Mouse (Mus musculus) liver, embryonic 14.5 days (tissue): ENCODE results near the gene Rsph1. TPM values are rescaled to one million over a fixed set of nuclear protein-coding genes. Genes with fewer than 3 reads are reported as not detected.

Source experiments
- ATAC-seq: fragments of 200-750 bp; cut with Nextera tagmentation; 2 replicates; pipeline ENCODE4 v1.8.0; 2017; ENCODE audit warnings: moderate number of reproducible peaks, mild to moderate bottlenecking, moderate library complexity; ENCODE audit not compliant: insufficient read depth
- DNase-seq, 3 experiments: peaks; one replicate each; pipeline ENCODE4 v3.0.0-alpha.2; 2012 to 2013; ENCODE audit warnings: low read depth in 3 of 3, low spot score in 3 of 3
- H3K27ac ChIP-seq: fragments of 300-500 bp; sonication (generic); 2 replicates; pipeline ENCODE4 v1.5.1; 2014; ENCODE audit warnings: moderate library complexity, mild to moderate bottlenecking, control low read depth, inconsistent platforms
- H3K27me3 ChIP-seq: fragments of 300-500 bp; sonication (generic); 2 replicates; pipeline ENCODE4 v1.6.1; 2014; ENCODE audit warnings: mild to moderate bottlenecking, low read length, moderate library complexity; ENCODE audit not compliant: control insufficient read depth, insufficient read depth
- H3K36me3 ChIP-seq: fragments of 300-500 bp; sonication (generic); replicated peaks from 2 replicates; pipeline ENCODE4 v1.6.1; 2014; ENCODE audit warnings: low read depth; ENCODE audit not compliant: control insufficient read depth, insufficient read depth
- H3K4me1 ChIP-seq, 2 experiments: fragments of 200-500 bp in 1 of 2; fragments of 300-500 bp in 1 of 2; sonication (generic) in 1 of 2; replicated peaks; 2 replicates each; pipeline ENCODE4 v1.6.1; 2012 to 2014; ENCODE audit warnings: antibody characterized with exemption in 1 of 2, inconsistent platforms in 1 of 2, low read length in 1 of 2; ENCODE audit not compliant: control insufficient read depth in 2 of 2, insufficient read depth in 2 of 2
- H3K4me2 ChIP-seq: fragments of 300-500 bp; sonication (generic); 2 replicates; pipeline ENCODE4 v1.6.1; 2014; ENCODE audit warnings: low read depth, mild to moderate bottlenecking, control low read depth, moderate library complexity
- H3K4me3 ChIP-seq, 2 experiments: fragments of 200-500 bp in 1 of 2; fragments of 300-500 bp in 1 of 2; sonication (generic) in 1 of 2; 2 replicates each; pipeline ENCODE4 v1.5.1; 2012 to 2014; ENCODE audit warnings: low read depth in 2 of 2, low read length in 2 of 2, mild to moderate bottlenecking in 2 of 2, control low read depth in 1 of 2, inconsistent platforms in 1 of 2, moderate library complexity in 1 of 2; ENCODE audit not compliant: insufficient read depth in 1 of 2
- H3K9ac ChIP-seq: fragments of 300-500 bp; sonication (generic); replicated peaks from 2 replicates; pipeline ENCODE4 v1.6.1; 2014; ENCODE audit warnings: mild to moderate bottlenecking, control low read depth, moderate library complexity
- H3K9me3 ChIP-seq: fragments of 300-500 bp; sonication (generic); 2 replicates; pipeline ENCODE4 v1.6.1; 2016; ENCODE audit warnings: low read length, mixed read lengths; ENCODE audit not compliant: control insufficient read depth
- CTCF ChIP-seq: IDR thresholded peaks from 2 replicates; pipeline ENCODE4 v1.5.1; 2016; ENCODE audit warnings: antibody characterized with exemption, low read depth, control low read depth
- EP300 ChIP-seq: IDR thresholded peaks from 2 replicates; pipeline ENCODE4 v1.6.1; 2016; ENCODE audit warnings: antibody characterized with exemption, low read depth
- WGBS: fragments of 180-500 bp; shearing (Covaris S2); extraction: QIAGEN DNeasy Blood & Tissue Kit; methylation state at CpG from one replicate; pipeline ENCODE4 v1.1.7; 2014; ENCODE audit not compliant: insufficient replicate concordance; 5-methylcytosine and 5-hydroxymethylcytosine counted together
- polyA plus RNA-seq, 2 experiments: library from polyadenylated mRNA; depleted of rRNA in 1 of 2; stranded (reverse) in 1 of 2; unstranded in 1 of 2; fragments of >200 nt; fragmentation: Nextera tagmentation in 1 of 2; extraction: Ambion mirVana in 1 of 2; gene quantifications; 2 replicates each; pipeline versions ENCODE4 v1.2.1 to v1.2.3; 2012 to 2014

Rsph1 gene
- polyA plus RNA-seq, 2 experiments, result 0.04 to 0.22 TPM

DNA sequence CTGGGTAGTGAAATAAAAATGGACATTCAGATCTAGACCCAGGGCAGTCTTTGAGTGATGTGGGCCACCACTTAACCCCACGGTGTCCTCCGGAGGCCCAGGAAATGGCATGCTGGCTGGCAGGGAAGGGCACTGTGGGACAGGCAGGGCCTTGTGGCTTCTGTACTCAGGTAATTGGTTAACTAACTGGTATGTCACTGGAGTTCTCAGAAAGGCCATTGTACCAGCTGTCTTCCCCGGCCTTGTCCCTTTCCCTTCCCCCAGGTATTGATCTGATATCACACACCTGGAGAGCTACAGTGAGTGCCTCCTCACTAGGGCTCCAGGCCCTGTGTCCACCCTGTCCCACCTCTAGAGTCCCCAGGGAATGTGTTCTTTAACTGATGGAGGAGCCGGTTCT lies 46.2 kb upstream of the Rsph1 start:
- no peak for DNase-seq
- no peak overlapping the region for H3K4me2 ChIP-seq
- WGBS, result 68% methylated on average over 4 of the region's 4 CpGs
- TF ChIP-seq EP300, result no peak
- no peak for TF ChIP-seq CTCF
- no peak overlapping the region for H3K4me3 ChIP-seq
- no peaks in the 10 kb centered on the region; a peak in 1 of 4 replicates for H3K4me1 ChIP-seq
- H3K27me3 ChIP-seq, result no peaks in the 10 kb centered on the region
- no peak for ATAC-seq
- no peak overlapping the region for H3K9ac ChIP-seq
- no peak overlapping the region for H3K27ac ChIP-seq
- no peaks in the 10 kb centered on the region for H3K9me3 ChIP-seq
- H3K36me3 ChIP-seq, result no peaks in the 10 kb centered on the region

DNA sequence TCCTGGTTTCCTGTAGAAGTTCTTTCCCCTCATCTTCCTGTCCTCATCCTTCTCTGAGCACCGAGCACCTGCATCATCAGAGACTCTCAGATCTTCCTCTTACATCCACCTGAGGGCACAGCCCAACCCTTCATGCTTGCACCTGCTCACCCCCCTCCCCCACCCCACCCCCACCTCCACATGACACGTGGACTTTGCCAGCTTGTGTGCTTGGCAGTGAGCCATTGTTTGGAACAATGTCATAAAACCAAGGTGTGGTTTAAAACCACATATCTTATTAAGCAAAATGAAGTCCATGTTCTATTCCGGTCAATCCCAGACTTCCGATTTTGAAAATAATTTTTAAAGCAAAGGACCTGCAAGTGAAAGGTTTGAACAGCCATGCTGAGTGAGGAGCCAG lies 45.3 kb upstream of the Rsph1 start:
- WGBS, result 73% methylated on average over 4 of the region's 4 CpGs
- DNase-seq (no peak), ATAC-seq (no peak)
- no peak overlapping the region for H3K4me2 ChIP-seq
- H3K4me3 ChIP-seq, result no peak overlapping the region
- no peak overlapping the region for H3K9ac ChIP-seq
- TF ChIP-seq CTCF (no peak), EP300 (no peak)
- no peaks in the 10 kb centered on the region for H3K36me3 ChIP-seq
- no peaks in the 10 kb centered on the region for H3K9me3 ChIP-seq
- H3K27ac ChIP-seq, result no peak overlapping the region
- H3K4me1 ChIP-seq, result no peaks in the 10 kb centered on the region; a peak in 1 of 4 replicates
- no peaks in the 10 kb centered on the region for H3K27me3 ChIP-seq

DNA sequence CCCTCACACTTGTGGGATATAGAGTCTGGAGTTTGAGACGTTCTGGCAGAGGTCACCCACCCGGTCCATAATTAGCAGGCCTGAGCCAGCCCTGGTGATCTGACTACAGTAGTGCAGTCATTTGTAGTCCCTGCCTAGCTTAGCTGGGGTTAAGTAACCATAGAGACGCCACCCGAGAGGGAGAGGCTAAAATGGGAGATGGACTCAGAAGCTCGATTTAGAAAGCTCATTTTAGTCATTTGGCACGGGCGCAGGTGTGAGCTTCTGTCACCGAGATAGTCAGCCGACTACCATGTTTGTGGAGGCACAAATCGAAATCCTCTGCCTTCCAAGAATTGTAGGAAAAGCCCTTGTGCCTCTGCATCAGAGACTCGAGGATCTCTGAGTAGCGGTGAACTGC lies 44.2 kb upstream of the Rsph1 start:
- 66% methylated on average over 12 of the region's 12 CpGs for WGBS
- H3K4me1 ChIP-seq, result no peaks in the 10 kb centered on the region; a peak in 1 of 4 replicates

DNA sequence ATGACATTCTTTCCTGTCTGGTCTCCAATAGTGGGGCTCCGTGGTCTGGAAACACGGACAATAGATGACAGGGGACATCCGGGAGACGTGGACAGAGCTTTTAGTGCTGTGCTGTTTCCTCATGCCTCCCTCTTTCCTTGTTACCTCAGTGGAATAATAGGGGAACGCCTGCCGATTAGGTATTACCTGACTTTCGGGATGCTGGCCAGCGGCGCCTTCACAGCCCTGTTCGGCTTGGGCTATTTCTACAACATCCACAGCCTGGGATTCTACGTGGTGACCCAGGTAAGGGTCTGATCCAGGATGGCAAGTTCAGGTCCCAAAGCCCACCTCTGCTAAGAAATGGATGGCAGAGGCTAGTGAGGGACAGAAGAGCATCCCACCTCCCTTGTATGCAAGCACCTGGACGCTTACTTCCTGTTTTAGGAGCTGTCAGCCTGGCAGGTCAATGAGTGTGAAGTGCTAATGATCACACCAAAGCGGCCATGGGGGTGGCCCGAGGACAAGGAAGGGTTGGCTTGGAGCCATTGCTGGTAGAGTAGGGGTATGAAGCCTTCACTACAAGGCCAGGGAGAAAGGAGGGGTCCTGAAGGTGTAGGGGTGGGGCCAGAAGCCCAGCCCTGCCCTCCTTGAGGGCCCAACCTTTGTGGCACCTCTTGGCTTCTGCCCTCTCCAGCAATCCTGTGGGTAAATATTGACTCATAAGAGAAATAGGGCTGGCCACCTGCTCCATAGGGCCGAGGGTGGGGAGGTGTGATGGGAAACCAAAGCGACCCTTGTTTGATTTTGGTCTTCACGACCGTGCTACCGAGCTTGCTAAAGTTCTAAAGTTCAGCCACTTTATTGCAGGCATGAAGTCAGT lies 42.0 kb upstream of the Rsph1 start:
- DNase-seq, result no peak
- Histone ChIP-seq H3K4me3 (no peak overlapping the region), H3K9ac (no peak overlapping the region), H3K4me2 (no peak overlapping the region), H3K27me3 (no peaks in the 10 kb centered on the region), H3K4me1 (no peaks in the 10 kb centered on the region; a peak in 1 of 4 replicates), H3K9me3 (no peaks in the 10 kb centered on the region), H3K36me3 (no peaks in the 10 kb centered on the region), H3K27ac (no peak overlapping the region)
- TF ChIP-seq EP300 (no peak), CTCF (no peak)
- WGBS, result 73% methylated on average over 19 of the region's 19 CpGs
- ATAC-seq, result no peak

More for the DNA sequence above, 44.2 kb upstream of the Rsph1 start:
- H3K36me3 ChIP-seq, result no peaks in the 10 kb centered on the region
- no peak overlapping the region for H3K4me2 ChIP-seq
- no peak for DNase-seq
- TF ChIP-seq EP300 (no peak), CTCF (no peak)
- H3K27me3 ChIP-seq, result no peaks in the 10 kb centered on the region
- no peak overlapping the region for H3K4me3 ChIP-seq
- no peak overlapping the region for H3K27ac ChIP-seq
- no peak overlapping the region for H3K9ac ChIP-seq
- no peak for ATAC-seq
- H3K9me3 ChIP-seq, result no peaks in the 10 kb centered on the region

DNA sequence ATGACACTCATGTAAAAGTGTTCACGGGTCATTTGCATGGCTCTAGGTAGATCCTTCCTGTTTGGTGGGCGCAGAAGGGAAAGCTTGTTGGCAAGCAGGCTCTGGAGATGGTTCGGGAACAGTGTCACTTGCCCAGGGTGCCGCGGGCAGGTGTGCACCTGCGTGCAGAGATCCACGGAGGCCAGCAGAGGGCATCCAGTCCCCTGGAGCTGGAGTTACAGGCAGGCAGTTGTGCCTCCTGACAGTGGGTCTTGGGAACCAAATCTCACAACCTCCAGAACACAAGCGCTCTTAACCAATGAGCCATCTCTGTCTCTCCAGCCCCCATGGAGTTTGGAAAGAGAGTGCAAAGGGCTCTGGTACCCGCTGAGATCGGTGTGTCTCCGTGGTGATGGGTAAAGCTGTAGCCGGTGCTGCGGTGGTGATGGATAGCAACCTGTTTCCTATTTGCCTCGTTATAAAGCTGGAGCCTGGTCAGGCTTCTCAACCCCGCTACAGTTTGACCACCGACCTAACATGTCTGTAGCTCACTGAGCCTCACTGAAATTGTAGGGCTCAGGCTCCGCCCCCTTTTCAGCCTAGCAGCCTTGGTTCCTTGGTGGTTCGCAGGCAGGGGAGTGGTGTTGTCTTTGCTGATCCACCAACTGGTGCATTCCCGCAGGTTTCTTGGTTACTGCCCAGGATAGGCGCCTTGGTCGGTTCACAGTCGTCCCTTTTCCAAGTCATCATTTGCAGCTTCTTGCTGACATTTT lies 40.5 kb upstream of the Rsph1 start:
- Histone ChIP-seq H3K27me3 (no peaks in the 10 kb centered on the region), H3K4me3 (no peak overlapping the region), H3K36me3 (no peaks in the 10 kb centered on the region), H3K9ac (no peak overlapping the region), H3K4me1 (no peaks in the 10 kb centered on the region), H3K27ac (no peak overlapping the region), H3K4me2 (no peak overlapping the region), H3K9me3 (no peaks in the 10 kb centered on the region)
- 65% methylated on average over 22 of the region's 22 CpGs for WGBS
- ATAC-seq (no peak), DNase-seq (no peak)
- TF ChIP-seq CTCF, result peak; percentile 48
- no peak for TF ChIP-seq EP300
